In the genomic region with DNA sequence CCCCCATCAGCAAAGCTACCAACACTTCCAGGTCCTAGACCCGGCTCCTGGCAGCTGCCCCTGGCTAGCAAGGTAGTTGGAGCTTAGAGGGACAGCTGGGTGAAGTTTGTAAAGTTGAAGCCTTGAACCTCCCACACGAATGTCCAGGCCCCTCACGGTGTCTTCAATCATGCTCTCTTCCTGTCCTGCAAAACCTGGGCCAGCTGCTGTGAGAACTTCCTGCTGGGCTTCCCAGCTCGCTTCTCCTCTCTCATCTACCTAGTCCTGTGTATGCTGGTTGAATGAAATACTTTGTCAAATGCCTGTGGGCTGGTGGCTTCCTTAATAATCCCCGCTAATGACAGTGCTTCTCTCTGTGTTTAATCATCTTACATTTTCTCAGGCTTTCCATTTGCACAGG, we compare ENCODE assay signal across 1 mouse cellular context.
TF ChIP-seq lines count a peak whose summit lies in the region.

No protein-coding gene starts in this region.

TF ChIP-seq in CH12.LX, 34 proteins besides CTCF, POLR2A, EP300 and RAD21 (continued from another document):
- TF ChIP-seq MEF2A (IDR thresholded peaks at IDR 0.05; ENCODE audit: borderline replicate concordance, low read depth, low read length) (no peak), MAFK (IDR thresholded peaks at IDR 0.05; ENCODE audit: insufficient replicate concordance, low read length) (no peak), ELF1 (IDR thresholded peaks at IDR 0.05; ENCODE audit: low read depth, low read length) (no peak), NELFE (IDR thresholded peaks at IDR 0.05; ENCODE audit: low read depth, low read length) (no peak), USF1 (IDR thresholded peaks at IDR 0.05; ENCODE audit: low read depth, low read length) (no peak), E2F4 (IDR thresholded peaks at IDR 0.05; ENCODE audit: insufficient replicate concordance, low read depth, low read length) (no peak), CHD2 (IDR thresholded peaks at IDR 0.05; ENCODE audit: low read length) (no peak), MAZ (IDR thresholded peaks at IDR 0.05; ENCODE audit: low read depth, low read length) (no peak), KAT2A (IDR thresholded peaks at IDR 0.05; ENCODE audit: insufficient replicate concordance, low read length) (no peak), POLR2AphosphoS2 (IDR thresholded peaks at IDR 0.05; ENCODE audit: low read depth, low read length) (no peak), IRF4 (IDR thresholded peaks at IDR 0.05; ENCODE audit: low read depth, low read length) (no peak), JUN (IDR thresholded peaks at IDR 0.05; ENCODE audit: insufficient read depth, low read depth, low read length) (no peak), TCF12 (IDR thresholded peaks at IDR 0.05; ENCODE audit: low read depth, low read length) (no peak), CHD1 (IDR thresholded peaks at IDR 0.05; ENCODE audit: low read depth, low read length) (no peak), SIN3A (IDR thresholded peaks at IDR 0.05; ENCODE audit: low read length) (no peak), BHLHE40 (IDR thresholded peaks at IDR 0.05; ENCODE audit: low read depth, low read length) (no peak), SMC3 (IDR thresholded peaks at IDR 0.05; ENCODE audit: low read depth, low read length) (no peak)
